Mouse (Mus musculus) stomach, embryonic 14.5 days (tissue): Measurements from ENCODE around the gene Ptbp3. TPM values are rescaled to one million over a fixed set of nuclear protein-coding genes. Genes with fewer than 3 reads are reported as not detected.
A peak's percentile ranks its signal among the peaks of the same experiment; 100 is the strongest.

Experiments
- ATAC-seq: fragments of 200-750 bp; cut with Nextera tagmentation; 2 replicates; pipeline ENCODE4 v1.8.0; 2017; ENCODE audit warnings: low read depth, moderate TSS enrichment; ENCODE audit not compliant: insufficient number of reproducible peaks, insufficient read depth, low FRiP score
- H3K27ac ChIP-seq: fragments of 300-500 bp; sonication (generic); 2 replicates; pipeline ENCODE4 v1.5.1; 2014; ENCODE audit warnings: mild to moderate bottlenecking, low read length, moderate library complexity, mixed read lengths
- H3K27me3 ChIP-seq: fragments of 300-500 bp; sonication (generic); 2 replicates; pipeline ENCODE4 v1.6.1; 2014; ENCODE audit warnings: low read length, control low read depth, mixed read lengths; ENCODE audit not compliant: control insufficient read depth, insufficient read depth
- H3K36me3 ChIP-seq: fragments of 300-500 bp; sonication (generic); 2 replicates; pipeline ENCODE4 v1.6.1; 2014; ENCODE audit warnings: mild to moderate bottlenecking, control low read depth, low read length, moderate library complexity, mixed read lengths; ENCODE audit not compliant: control insufficient read depth, insufficient read depth
- H3K4me1 ChIP-seq: fragments of 300-500 bp; sonication (generic); 2 replicates; pipeline ENCODE4 v1.6.1; 2014; ENCODE audit warnings: low read length, control low read depth, mixed read lengths; ENCODE audit not compliant: control insufficient read depth, insufficient read depth
- H3K4me2 ChIP-seq: fragments of 300-500 bp; sonication (generic); replicated peaks from 2 replicates; pipeline ENCODE4 v1.6.1; 2014; ENCODE audit warnings: low read depth, low read length, control low read depth
- H3K4me3 ChIP-seq: fragments of 300-500 bp; sonication (generic); 2 replicates; pipeline ENCODE4 v1.5.1; 2014; ENCODE audit warnings: low read depth, low read length, control low read depth
- H3K9ac ChIP-seq: fragments of 300-500 bp; sonication (generic); replicated peaks from 2 replicates; pipeline ENCODE4 v1.6.1; 2014; ENCODE audit warnings: low read depth, mild to moderate bottlenecking, control low read depth, low read length, moderate library complexity, mixed read lengths
- H3K9me3 ChIP-seq: fragments of 300-500 bp; sonication (generic); 2 replicates; pipeline ENCODE4 v1.6.1; 2016; ENCODE audit warnings: low read depth, low read length, control low read depth; ENCODE audit not compliant: control insufficient read depth
- WGBS: fragments of 180-500 bp; shearing (Covaris S2); extraction: QIAGEN DNeasy Blood & Tissue Kit; methylation state at CpG from one replicate; pipeline ENCODE4 v1.1.7; 2014; 5-methylcytosine and 5-hydroxymethylcytosine counted together
- polyA plus RNA-seq: library from polyadenylated mRNA; unstranded; fragments of >200 nt; fragmentation: Nextera tagmentation; extraction: Ambion mirVana; gene quantifications from 2 replicates; pipeline ENCODE4 v1.2.1, GENCODE M21; 2014

Gene Ptbp3
- polyA plus RNA-seq, 1 experiment from 2014 or later, result 76.0 TPM

DNA sequence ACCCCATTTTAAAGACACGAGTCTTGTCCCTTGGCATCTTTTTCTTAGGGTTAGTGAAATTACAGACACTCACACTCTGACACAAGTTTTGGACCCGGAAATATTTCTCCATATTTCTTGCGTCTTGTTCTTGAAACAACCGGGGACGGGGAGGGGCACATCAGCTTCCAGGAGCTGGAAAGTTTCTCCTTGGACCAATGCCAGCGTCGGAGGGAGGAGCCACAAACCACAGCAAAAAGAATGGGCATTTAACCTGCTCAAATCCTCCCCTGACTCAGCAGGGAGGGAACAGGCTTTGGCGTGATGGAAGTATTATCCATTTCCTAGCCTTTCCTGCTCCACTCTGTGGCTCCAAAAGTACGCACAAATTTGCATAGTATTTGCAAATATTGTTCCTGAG lies 91.2 kb downstream of the Ptbp3 start:
- Histone ChIP-seq H3K9me3 (no peaks in the 10 kb centered on the region), H3K4me3 (no peak overlapping the region), H3K4me1 (peaks cover 12% of the 10 kb centered on the region), H3K36me3 (no peaks in the 10 kb centered on the region), H3K27me3 (no peaks in the 10 kb centered on the region), H3K9ac (no peak overlapping the region), H3K4me2 (no peak overlapping the region), H3K27ac (no peak overlapping the region)
- no peak for ATAC-seq
- whole genome bisulfite sequencing, result 33% methylated on average over 9 of the region's 9 CpGs

DNA sequence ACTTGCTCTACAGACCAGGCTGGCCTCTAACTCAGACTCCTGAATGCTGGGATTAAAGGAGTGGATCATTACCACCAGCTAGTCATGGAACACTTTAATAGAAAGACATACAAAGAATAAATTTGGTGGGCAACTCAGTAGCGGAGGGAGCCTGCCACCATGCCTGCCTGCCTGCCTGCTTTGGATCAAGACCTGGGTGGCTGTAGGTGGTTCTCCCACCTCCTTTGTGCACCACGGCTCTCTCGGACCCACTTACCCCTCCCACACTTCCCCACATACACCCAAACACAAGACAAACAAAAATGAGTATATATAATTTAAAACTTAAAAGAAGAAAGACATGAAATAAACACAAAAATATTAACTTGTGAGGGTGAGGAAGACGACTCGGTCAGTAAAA lies 92.1 kb downstream of the Ptbp3 start:
- H3K27me3 ChIP-seq, result no peaks in the 10 kb centered on the region
- no peaks in the 10 kb centered on the region for H3K9me3 ChIP-seq
- H3K27ac ChIP-seq, result no peak overlapping the region
- H3K36me3 ChIP-seq, result no peaks in the 10 kb centered on the region
- H3K4me3 ChIP-seq, result no peak overlapping the region
- no peak for ATAC-seq
- no peak overlapping the region for H3K4me2 ChIP-seq
- 85% methylated on average over 5 of the region's 5 CpGs for WGBS
- H3K9ac ChIP-seq, result no peak overlapping the region
- H3K4me1 ChIP-seq, result peaks cover 12% of the 10 kb centered on the region

DNA sequence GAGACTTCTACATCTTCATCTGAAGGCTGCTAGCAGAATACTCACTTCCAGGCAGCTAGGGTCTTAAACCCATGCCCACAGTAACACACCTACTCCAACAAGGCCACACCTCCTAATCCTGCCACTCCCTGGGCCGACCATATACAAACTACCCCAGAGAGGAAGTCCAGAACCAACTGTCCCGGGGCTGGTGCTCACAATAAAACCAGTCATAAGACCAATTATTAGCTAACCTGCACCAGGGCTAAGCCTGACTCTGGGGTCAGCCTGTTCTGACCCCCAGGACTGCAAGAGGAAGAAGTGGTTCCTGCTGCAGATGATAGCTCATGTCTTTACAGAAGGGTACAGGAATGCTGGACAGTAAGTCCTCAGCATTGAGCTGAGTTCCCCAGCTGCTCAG lies 93.7 kb downstream of the Ptbp3 start:
- no peak overlapping the region for H3K4me3 ChIP-seq
- no peaks in the 10 kb centered on the region for H3K27me3 ChIP-seq
- H3K27ac ChIP-seq, result no peak overlapping the region
- H3K36me3 ChIP-seq, result no peaks in the 10 kb centered on the region
- no peak overlapping the region for H3K4me2 ChIP-seq
- 70% methylated on average over 2 of the region's 2 CpGs for WGBS
- peaks cover 4% of the 10 kb centered on the region; the same call in 1 of the 2 replicates for H3K4me1 ChIP-seq
- no peak overlapping the region for H3K9ac ChIP-seq
- no peak for ATAC-seq
- no peaks in the 10 kb centered on the region for H3K9me3 ChIP-seq

DNA sequence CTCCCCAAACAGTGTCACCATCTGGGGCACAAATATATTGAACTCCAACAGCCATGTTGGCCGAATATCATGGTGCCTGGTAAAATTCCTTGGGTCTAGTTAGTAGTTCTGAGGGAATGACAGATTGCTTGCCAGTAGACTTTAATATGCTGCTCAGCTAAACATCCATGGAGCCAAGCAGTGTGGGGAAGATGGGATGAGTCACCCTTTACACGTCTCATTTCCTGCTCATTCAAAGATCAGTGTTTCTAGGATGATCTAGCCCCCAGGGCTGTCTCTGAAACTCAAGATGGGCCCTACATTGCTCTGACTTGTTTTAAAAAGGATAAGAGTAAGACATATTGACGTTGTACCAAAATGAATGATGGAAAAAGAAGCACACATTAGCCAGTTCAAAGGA lies 95.1 kb downstream of the Ptbp3 start:
- ATAC-seq, result no peak
- peaks cover 4% of the 10 kb centered on the region; the same call in 1 of the 2 replicates for H3K4me1 ChIP-seq
- H3K4me2 ChIP-seq, result no peak overlapping the region
- H3K36me3 ChIP-seq, result no peaks in the 10 kb centered on the region
- no peaks in the 10 kb centered on the region for H3K9me3 ChIP-seq
- 51% methylated on average over 3 of the region's 3 CpGs for WGBS
- no peak overlapping the region for H3K4me3 ChIP-seq
- H3K27me3 ChIP-seq, result no peaks in the 10 kb centered on the region
- H3K27ac ChIP-seq, result no peak overlapping the region
- H3K9ac ChIP-seq, result no peak overlapping the region

DNA sequence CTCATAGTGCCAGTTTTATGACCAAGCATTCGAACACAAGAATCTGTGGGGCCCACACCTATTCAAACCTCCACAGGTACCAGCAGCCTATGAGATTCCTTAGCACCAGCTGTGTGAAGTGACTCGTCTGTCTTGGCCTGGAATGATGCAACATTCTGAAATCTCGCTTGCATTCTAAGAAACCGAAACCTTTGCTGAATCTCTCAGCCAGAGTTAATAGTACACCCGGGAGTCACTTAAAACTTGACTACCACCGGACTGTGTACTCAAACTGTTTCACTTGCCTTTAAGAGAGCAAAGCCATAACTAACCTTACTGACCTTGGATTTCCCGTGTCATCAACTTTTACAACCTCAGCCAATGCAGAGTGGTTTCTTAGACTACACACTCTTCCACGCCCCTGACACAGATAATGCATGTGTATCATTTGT lies 96.6 kb downstream of the Ptbp3 start:
- Histone ChIP-seq H3K4me1 (no peaks in the 10 kb centered on the region), H3K36me3 (no peaks in the 10 kb centered on the region), H3K9ac (no peak overlapping the region), H3K4me3 (no peak overlapping the region), H3K27ac (no peak overlapping the region), H3K27me3 (no peaks in the 10 kb centered on the region), H3K4me2 (no peak overlapping the region), H3K9me3 (no peaks in the 10 kb centered on the region)
- 70% methylated on average over 8 of the region's 8 CpGs for WGBS
- no peak for ATAC-seq

DNA sequence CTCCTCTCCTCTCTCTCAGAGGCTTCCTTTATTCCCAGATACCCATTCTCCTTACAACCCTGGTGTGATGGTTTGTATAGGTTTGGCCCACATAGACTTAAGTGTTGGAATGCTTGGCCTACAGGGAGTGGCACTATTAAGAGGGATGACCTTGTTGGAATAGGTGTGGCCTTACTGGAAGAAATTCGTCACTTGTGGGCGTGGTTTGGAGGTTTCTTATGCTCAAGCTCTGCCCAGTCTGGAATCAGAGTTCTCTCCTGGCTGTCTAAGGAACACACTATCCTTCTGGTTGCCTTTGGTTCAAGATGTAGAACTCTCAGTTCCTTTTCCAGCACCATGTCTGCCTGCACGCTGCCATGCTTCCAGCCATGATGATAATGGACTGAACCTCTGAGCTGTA lies 98.3 kb downstream of the Ptbp3 start:
- WGBS, result 82% methylated on average over 3 of the region's 3 CpGs
- H3K27me3 ChIP-seq, result no peaks in the 10 kb centered on the region
- no peaks in the 10 kb centered on the region for H3K4me1 ChIP-seq
- no peak overlapping the region for H3K4me2 ChIP-seq
- ATAC-seq, result no peak
- no peak overlapping the region for H3K9ac ChIP-seq
- H3K9me3 ChIP-seq, result no peaks in the 10 kb centered on the region
- no peak overlapping the region for H3K4me3 ChIP-seq
- no peaks in the 10 kb centered on the region for H3K36me3 ChIP-seq
- H3K27ac ChIP-seq, result no peak overlapping the region

DNA sequence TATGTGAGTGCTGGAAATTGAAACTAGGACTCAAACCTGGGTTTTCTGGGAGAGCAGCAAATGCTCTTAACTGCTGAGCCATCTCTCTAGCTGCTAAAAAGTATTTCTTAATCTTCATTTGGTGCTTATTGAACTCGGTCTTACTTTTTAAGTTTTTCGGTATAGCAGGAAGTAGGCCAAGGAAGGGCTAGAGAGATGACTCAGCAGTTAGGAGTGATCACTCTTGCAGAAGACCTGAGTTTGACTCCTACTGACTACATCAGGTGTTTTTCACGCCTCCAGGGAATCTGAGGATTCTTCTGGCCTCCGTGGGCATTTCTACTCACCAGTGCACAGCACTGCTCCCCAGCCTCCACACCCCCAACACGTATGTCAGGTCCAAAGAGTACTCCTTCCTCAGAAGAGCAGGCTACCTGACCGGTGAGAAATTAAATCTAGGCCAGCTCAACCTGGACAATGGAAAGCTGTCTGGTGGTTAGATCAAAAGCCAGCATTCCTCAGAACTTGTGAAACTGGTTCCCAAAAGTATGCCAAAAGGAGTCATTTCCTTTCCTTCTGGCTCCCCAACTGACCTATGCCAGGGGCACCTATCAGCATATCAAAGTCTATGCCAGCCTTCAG lies 98.8 kb downstream of the Ptbp3 start:
- WGBS, result 73% methylated on average over 6 of the region's 6 CpGs
- no peaks in the 10 kb centered on the region for H3K9me3 ChIP-seq
- H3K4me3 ChIP-seq, result no peak overlapping the region
- no peaks in the 10 kb centered on the region for H3K36me3 ChIP-seq
- H3K27ac ChIP-seq, result no peak overlapping the region
- H3K4me1 ChIP-seq, result no peaks in the 10 kb centered on the region
- no peak overlapping the region for H3K9ac ChIP-seq
- no peaks in the 10 kb centered on the region for H3K27me3 ChIP-seq
- no peak overlapping the region for H3K4me2 ChIP-seq
- ATAC-seq, result no peak

DNA sequence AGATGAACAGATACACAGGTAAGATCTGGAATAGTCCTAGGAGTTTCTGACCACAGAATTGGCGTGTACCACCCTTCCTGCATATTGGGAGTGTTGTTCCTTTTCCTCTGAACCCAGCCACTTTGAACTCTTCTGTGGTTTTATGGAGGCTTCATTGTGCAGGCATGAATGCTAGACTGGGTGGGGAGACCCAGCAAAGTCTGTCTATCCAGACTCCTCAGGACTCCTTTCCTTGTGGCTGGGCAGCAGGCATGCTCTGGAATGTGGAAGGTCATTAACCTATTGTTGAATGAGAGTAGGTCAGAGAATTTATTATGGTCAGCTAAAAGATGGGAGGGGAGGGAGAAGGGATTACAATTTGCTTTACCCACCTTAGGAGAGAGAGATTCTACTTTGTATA lies 101.9 kb downstream of the Ptbp3 start:
- no peaks in the 10 kb centered on the region for H3K4me1 ChIP-seq
- WGBS, result 60% methylated on average over 1 of the region's 1 CpGs
- H3K9me3 ChIP-seq, result no peaks in the 10 kb centered on the region
- H3K9ac ChIP-seq, result no peak overlapping the region
- no peaks in the 10 kb centered on the region for H3K27me3 ChIP-seq
- H3K4me2 ChIP-seq, result no peak overlapping the region
- H3K36me3 ChIP-seq, result no peaks in the 10 kb centered on the region
- H3K27ac ChIP-seq, result peak overlapping the region; percentile 12; the same call in 1 of the 2 replicates
- no peak overlapping the region for H3K4me3 ChIP-seq
- peak; percentile 30; the same call in 1 of the 2 replicates for ATAC-seq

DNA sequence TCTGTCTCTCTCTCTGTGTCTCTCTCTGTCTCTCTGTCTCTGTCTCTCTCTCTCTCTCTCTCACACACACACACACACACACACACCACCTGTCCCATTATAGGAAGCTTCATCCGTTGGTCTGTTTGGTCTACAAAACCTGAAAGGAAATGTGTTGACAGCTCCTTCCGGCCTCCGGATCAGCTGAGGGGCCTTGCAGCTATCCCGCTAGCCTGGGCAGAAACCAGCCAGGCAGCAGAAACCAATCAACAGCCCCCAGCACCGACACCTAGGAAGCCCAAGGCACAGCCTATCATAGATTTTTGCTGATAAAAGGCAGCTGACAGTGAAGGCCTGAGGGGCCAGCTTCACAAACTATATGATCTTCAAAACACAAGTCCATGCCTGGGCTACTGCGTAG lies 103.6 kb downstream of the Ptbp3 start:
- Histone ChIP-seq H3K27ac (no peak overlapping the region), H3K4me3 (no peak overlapping the region), H3K4me2 (no peak overlapping the region), H3K9me3 (no peaks in the 10 kb centered on the region), H3K9ac (no peak overlapping the region), H3K36me3 (no peaks in the 10 kb centered on the region), H3K4me1 (no peaks in the 10 kb centered on the region), H3K27me3 (no peaks in the 10 kb centered on the region)
- WGBS, result 49% methylated on average over 6 of the region's 6 CpGs
- ATAC-seq, result no peak
